Mouse (Mus musculus): ENCODE results near the gene Gramd1b.

Gene Gramd1b

DNA sequence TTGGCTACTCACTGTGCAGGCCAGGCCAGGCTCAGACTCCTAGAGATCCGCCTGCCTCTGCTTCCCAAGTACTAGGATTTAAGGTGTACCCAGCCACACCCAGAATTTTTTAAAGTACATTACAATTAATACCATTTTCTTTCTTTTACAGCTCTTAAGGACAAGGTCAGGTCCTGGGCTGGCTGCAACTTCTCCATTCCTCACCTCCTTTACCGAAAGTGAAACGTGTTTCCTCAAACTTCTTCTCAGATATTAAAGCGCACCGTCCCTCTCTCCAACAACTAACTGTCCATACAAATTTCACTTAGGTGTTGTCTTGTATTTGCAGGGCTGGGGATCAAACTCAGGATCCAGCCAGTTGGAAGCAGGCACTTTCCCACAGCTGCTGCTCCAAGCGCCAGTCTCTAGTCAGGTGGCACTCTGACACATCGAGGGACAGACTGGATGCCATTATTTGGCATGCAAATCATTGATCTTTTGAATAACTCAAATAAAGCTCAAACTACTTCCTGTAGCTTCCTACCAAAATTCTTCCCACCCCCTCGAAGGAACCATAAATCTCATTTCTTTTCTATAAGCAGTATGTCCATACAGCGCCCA is 188.0 kb downstream of the Gramd1b start:
- no peak for DNase-seq (ENCODE audit: low read depth in 2 of 2, low spot score in 2 of 2)

DNA sequence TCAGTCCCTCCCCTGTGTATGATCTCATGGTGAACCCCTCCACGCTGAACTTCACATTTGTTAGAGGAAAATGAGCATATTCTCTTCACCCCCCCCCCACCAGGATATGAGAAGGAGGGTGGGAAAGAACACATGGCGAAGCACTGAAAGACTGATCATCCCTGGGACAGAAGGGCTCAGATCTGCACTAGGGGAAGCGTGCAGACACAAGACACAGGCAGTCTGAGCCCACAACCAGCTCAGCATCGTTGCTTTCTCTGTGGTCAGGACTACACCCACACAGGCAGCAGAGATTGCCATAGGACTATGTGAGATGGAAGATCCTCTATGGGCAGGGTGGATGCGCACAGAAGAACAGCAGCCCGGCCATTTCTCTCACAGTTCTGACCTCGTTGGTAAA is 189.1 kb downstream of the Gramd1b start:
- DNase-seq (ENCODE audit: low read depth in 2 of 2, low spot score in 2 of 2) = no peak

DNA sequence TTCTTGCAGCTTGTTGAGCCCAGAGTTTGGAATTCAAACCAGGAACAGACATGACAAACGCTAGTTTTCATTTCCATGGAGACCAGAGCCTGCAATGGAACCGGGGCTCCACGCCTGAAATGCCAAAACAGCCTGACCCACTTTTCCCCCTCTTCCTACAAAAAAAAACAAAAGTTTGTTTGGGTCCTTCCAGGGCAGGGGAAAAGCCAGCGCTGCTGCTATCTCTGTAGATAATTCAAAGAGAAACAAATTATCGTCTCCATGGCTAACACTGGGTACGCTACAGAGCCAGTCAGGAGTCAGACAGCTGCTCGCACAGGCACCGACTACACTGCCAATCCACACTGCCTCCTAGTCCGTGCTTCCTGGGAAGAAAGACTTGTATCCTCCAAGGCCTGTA is 191.6 kb downstream of the Gramd1b start:
- DNase-seq (ENCODE audit: low read depth in 2 of 2, low spot score in 2 of 2) = no peak

DNA sequence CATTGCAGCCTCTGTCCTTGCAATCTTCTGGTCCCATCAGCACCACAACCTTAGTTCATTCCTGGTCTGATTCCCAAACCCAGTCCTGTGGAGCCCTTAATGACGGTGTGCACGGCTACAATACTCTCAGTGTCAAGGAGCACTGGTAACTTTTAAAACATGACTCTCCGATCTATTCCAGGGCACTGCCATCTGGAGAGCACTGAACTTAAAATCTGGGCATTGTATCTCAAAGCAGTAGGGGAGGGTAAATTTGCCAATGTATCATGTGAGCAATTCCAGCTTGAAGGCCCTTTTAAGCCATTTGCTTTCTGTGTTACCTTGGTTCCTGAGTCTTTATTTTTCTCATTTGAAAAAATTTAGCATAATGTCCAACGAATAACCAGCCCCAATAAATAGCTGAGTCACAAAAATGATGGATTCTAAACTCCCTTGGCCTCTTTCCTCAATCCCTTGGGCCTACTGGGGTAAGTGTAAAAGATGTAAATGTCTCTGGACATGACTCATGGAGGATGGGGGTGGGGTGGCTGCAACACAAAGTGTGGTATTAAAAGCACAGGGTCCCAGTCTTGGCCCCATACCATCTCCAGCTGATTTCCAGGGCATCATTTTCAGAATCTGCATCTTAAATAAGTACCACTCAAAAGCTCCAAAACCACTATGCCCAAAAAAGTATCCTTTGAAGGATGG is 193.9 kb downstream of the Gramd1b start:
- no peak for DNase-seq (ENCODE audit: low read depth in 2 of 2, low spot score in 2 of 2)

DNA sequence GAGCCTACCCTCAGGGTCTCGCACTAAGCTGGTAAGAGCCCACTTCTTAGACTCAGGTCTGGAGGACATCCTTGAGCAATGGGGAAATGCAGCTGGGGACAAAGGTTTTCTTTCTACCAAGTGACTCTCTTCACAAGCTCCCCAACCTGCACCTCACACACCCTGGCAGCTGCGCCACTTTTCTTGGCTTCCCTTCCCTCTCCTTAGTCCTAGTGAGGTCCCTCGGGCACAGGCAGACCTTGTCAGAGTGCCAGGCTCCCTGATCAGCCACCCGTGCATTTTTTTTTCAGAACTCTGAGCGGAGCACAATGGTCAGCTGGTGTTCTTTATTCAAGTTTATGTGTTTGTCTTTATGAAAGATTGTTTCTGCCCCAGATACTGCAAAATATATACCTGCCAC is 194.5 kb downstream of the Gramd1b start:
- DNase-seq (ENCODE audit: low read depth in 2 of 2, low spot score in 2 of 2) = no peak

DNA sequence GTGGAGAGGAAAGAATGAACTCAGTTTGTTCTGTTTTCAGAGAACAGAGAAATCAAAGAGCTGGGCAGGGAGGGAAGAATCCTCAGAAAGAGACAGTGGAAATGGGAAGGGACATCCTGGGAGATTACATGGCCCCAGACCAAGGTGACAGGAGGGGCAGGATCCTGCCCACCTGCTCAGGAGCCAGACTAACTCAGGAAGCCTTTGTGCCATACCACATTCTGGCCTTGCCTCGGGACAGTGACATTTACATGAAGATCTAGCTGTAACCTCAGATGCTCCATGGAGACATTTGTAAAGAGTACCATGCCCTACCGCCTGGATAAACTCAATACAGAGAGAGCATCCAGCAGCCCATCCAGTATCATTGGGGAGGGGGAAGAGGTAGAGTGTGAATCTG is 196.6 kb downstream of the Gramd1b start:
- DNase-seq (ENCODE audit: low read depth in 2 of 2, low spot score in 2 of 2) = no peak

DNA sequence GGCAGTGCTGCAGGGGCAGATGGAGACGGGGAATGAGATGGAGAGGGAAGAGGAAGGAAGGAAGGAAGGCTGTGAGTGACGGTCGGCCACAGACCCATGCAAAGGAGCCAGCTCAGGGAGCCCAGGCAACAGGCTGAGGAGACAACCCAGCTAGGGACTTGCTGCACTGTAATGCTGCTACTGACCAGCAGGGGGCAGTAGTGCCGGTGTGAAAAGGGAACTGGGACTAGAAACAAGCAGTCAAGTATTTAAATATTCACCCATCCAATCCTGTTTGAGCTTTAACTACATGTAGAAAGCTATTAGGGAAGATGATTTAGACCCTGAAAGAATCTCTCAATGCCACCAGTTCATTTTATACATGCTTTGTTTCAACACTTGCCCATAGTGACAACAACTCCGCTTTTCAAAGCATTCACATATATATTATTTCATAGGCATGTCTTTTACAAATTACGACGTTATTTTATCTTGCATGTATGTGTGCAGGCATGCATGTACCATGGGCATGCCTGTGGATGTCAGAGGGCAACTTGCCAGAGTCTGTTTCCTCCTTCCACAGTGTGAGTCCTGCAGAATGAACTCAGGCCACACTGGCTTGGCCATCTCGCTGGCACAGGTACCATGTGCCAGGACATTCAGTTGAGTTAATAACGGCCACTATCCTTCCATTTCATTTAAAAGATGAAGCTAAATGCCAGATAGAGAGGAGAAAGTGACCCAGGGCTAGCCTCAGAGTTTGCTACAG is 197.4 kb downstream of the Gramd1b start:
- peak; percentile 63 to 66 for DNase-seq (ENCODE audit: low read depth in 2 of 2, low spot score in 2 of 2)

DNA sequence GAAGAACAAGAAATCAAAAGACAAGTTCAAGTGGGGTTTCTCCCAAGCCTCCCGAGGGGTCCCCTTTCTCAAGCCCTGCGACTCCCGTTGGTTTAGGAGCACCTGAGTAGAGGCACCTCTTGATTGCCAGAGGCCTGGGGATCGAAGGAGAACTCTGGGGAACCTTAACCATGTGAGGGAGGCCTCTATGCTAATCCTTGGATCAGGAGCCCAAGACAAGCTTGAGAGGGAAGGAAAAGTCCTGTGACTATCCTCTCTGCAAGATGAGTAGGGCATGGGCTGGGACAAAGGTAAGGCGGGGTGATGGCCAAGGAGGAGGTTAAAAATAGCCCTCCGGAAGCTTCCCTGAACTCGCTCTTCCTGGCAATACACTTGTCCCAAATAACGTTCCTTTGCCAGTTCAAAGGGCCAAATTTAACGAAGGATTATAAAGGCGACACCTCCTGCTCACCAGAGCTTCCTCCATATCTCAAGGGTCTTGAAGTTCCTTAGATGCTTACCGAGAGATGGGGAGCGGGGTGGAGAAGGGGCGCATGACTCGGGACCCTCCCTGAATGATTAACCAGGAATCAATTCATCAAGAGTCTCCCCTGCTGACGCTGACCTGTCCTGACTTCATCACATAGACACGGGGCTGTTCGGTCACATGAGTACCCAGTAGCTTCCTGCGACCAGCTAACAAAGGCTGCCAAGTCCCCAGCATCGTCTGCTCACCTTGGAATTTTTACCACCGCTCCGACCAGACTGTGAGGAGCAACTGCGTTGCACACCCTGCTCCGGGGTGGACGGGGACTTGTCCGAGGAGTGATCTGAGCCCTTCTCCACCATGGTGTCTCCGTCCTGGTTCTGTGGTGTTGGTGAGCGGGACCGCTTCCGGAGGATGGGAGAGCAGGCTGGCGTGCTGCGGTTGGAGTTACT is 198.2 kb downstream of the Gramd1b start:
- DNase-seq (ENCODE audit: low read depth in 2 of 2, low spot score in 2 of 2) = no peak

DNA sequence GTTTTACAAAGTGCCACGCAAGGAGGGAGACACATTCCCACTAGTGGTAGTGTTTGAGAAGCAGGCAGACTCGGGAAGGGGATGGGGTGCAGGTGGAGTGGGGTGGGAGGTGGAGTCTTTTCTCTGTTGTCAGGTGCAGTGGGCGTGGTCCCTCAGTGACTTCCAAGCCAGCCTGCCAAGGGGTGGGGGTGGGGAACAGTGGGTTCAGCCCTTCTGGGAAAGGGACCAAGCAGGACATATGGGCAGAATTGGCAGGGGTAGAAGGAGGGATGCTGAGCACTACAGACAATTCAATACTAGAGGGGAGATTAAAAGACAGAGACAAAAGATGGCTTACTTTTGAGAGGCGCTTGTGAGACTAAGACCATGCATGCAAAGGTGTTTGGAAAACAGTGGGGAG is 198.9 kb downstream of the Gramd1b start:
- no peak for DNase-seq (ENCODE audit: low read depth in 2 of 2, low spot score in 2 of 2)

DNA sequence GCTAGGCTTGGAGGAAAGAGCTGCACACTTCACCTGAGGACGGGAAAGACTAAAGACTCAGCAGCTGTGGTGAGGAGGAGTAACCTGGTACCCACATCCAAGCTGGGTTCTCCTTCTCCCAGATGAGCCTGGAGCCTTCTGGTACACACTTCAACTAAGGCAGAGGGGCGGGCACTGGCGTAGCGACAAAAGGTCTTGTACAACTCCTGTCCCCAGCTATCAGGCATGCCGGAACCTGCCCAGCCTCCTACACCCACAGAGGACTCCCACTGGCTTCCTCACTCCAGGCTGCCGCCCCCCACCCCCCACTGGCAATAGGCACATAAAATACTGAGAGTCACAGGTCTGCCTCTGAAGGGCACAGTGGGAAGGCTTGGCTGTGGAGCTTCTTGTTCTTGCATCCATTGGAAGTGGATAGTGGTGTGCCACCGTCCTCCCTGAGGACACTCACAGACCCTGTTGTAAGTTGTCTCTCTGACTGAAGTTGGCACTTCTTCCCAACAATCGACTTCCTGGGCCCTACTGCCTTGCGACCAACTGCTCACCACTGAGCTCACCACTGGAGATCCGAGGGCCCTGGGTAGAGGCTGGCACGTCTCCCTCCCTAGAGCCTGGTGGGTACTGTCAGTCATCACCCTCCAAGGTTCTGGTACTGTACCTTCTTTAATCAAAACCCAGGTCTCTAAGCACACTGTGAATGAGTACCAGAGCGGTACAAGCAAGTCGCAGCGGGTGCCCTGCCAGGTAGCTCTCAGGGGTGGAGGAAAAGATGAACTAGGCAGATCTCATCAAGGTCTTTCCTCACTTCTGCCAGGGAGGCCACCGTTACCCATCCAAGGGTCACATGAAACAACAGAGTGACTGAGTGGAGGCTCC is 199.5 kb downstream of the Gramd1b start:
- DNase-seq (ENCODE audit: low read depth in 2 of 2, low spot score in 2 of 2) = no peak

DNA sequence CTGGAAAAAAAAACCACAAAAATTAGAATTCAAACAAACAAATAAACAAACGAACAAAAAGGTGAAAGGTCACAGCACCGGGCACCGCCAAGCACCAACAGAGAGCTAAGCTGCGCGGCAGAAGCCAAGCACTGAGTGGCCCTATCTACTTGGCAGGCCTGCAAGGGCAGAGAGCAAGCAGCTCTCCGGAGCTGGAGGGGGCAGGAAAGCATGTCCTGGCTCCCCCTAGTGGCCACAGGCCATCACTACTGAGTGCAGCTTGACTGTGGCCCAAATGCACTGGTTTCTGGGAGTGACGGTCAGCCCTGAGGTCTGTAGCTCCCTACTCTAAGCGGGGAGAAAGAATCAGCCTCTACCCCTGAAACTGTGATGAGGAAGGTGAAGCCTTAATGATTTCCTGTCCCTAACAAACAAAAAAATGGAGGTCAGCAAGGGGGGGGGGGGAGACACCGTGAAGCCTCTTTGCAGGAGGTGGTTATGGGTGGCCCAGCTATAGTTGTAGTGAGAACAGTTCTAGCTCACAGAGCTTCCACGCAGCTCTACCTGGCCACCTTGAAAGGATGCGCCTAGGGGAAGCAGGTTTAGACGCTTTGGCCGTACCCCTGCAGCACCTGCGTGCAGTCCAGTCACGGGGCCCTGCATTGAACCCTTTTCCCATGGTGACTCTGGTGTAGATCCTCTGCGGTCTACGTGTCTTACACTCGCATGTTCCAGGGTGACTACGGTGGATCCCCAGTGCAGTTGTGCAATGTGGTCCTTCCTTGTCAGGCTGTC is 200.4 kb downstream of the Gramd1b start:
- DNase-seq (ENCODE audit: low read depth in 2 of 2, low spot score in 2 of 2) = peak; percentile 51 to 60

DNA sequence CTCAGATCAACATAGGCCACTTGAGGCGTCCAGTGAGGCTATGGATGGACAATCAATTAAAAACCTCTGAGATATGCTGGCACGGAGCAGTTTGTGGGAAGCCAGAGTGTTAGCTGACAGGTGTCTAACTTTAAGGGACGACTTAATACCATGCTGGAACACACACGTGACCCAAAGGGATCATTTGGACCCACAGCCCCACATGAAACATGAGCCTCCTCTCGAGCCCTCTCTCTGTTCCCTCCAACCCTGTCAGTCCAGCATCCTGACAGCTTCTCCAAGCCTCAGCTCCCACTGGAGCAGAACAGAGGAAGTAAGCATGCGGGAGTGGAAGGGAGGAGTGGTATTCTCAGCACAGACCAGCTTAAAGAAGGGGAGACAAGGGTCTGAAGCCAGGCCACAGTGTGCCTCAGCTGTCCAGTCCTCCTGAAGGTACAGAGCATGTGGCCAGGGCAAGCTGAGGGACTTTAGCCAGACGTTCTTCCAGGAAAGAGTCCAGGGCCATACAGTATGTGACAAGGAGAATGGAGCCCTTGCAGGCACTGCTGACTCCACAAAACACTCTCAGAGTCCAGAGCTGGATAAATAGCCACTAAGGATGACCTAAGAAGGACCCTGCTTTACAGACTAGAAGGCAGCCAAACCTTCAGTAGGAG is 204.8 kb downstream of the Gramd1b start:
- no peak for DNase-seq (ENCODE audit: low read depth in 2 of 2, low spot score in 2 of 2)

DNA sequence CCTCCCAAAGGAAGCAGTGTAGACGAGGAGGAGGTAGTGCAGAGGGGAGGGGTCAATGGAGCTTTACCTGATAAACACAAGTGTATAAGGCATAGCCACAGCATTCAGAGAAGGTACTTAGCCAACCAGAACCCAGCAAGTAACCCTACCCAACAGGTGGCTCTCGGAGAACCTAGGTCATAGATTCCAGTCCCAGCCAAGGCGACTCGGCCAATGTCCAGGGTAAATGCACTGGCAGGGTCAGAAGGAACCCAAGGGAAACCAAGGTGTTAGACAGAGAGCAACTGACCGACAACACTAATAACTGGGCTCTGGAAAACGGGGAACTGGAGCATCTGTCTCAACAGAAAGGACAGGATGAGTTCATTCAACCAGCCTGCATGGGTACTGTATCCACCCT is 206.4 kb downstream of the Gramd1b start:
- DNase-seq (ENCODE audit: low read depth in 2 of 2, low spot score in 2 of 2) = no peak

DNA sequence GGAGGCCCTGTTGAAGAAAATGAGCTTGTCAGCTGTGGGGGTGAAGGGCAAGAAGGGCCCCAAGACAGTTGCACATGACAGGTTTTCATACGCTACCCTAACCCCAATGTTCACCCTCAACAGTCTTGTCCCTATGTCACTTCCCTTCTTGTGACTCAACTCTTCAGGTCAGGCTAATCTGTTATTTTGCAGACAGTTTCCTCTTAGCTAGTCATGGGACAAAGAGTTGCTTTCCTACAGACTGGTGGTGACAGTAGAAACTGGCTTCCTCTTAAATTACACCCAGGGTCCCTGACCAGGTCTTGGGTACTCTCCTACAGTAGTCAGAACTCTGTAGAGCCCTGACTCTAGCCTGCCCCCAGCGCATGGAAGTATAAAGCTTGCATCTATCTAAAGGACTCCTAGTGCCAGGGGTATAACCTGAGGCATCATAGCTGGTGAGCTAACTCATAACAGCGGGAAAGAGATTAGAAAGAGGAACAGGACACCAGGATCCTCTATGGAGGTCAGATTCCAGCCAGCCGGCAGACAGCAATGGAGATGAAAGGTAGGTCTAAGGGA is 206.9 kb downstream of the Gramd1b start:
- no peak for DNase-seq (ENCODE audit: low read depth in 2 of 2, low spot score in 2 of 2)

DNA sequence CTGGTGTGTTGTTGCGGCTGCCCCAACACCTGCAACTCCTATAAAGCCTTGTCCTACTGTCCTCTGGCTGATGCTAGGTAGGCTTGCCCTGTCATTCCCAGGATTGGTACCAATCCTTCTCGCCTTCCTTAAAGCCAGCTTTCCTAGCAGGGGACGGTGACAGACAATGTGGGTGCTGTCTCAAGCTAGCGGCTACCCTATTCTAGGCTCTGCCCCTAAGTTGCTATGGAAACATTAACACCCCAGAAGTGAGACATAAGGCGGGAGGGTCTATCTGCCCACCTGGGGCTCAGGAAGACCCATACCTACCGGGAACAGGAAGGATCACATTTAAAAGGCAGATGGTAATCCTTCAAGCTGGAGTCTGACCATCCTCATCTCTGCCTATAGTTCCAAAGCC is 207.4 kb downstream of the Gramd1b start:
- no peak for DNase-seq (ENCODE audit: low read depth in 2 of 2, low spot score in 2 of 2)

DNA sequence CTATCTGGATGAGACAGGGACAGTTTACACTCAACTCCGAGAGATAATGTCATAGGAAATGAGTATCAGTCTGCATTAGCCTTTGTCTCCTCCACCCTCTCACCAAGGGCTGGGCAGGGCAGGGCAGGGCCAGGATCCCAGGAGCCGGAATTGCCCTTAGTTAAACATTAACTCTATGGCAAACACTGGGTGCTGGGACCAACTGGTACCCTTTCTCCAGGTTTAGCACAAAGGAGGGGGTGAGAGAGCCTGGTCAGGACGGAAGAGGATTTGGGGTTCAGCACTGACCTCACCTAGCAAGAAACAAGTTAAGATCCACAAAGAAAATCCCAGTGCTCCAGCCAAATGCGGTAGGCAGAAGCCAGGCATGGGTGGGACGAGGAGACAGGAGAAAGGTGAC is 208.0 kb downstream of the Gramd1b start:
- no peak for DNase-seq (ENCODE audit: low read depth in 2 of 2, low spot score in 2 of 2)

DNA sequence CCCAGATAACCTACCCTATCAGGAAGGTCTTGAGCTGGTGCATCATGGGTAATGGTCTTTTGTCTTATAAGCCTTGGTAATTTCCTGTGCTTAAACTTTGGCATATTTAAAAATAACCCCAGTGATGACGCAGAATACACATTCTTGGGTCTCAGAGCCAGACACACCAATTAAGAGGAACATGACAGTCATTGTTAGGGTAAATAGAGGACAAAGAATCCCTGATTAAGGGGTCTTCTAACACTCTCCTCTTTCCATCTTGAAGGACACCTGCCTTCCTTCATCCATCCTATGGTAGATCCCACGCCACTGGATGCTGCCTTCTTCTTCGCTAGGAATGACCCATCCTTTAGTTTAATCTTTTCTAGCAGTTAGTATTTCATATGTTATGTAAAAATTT is 208.8 kb downstream of the Gramd1b start:
- DNase-seq (ENCODE audit: low read depth in 2 of 2, low spot score in 2 of 2) = no peak

DNA sequence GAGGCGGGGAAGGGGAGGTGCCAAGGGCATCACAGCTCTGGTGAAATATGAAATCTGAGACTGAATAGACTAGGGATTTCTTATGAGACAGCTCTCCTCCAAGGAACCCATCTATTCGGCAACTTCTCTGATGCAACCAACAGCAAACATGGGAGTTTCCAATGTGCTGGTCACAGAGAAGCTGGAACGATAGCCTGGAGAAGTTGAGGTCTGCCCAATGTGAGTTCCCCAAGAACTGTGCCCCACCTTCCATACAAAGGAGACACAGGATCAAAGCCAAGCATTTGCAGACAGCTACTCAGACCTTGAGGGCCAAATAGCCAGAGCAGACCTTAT is 209.5 kb downstream of the Gramd1b start:
- no peak for DNase-seq (ENCODE audit: low read depth in 2 of 2, low spot score in 2 of 2)

Data from CD8-positive naive resting alpha-beta T cell, adult 2 months (primary cell).